Mouse (Mus musculus): ENCODE results near the gene Bcl2l12.

- TF ChIP-seq GATA1 (IDR thresholded peaks at IDR 0.05; ENCODE audit: borderline replicate concordance, low read length) (no peak), FLI1 (IDR thresholded peaks at IDR 0.05; ENCODE audit: low read length) (no peak)
These were observed 42.9 kb downstream of the Bcl2l12 start for GRCm38 (mm10) chr7:44955628-44956027.
